ENCODE assay signal across 27 mouse cellular contexts in the genomic region with DNA sequence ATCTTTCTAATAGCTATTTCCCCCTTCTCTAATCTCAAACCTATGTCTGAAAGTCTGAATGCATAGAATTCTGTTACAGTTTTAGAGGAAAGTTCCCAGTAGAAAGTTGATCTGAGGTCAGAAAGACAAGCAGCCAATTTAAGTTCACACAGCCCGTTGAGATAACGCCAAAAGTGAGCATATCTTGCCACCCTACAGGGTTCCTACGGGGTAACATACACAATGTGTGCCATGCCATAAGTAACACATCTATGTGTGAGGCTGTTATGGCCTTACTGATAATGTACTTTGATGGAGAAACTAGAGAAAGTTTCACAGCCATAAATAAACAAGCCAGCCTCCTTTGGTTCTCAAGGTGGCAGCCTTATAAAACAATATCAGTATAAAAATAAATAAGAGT. TPM values are rescaled to one million over a fixed set of nuclear protein-coding genes. Genes with fewer than 3 reads are reported as not detected.
DNase-seq lines count a peak whose midpoint lies in the region; ATAC-seq and TF ChIP-seq lines count a peak whose summit lies in the region.
"Had no signal": no experiment of that assay in that cellular context is flagged by ENCODE, and none has a peak within 500 bp of the region (broad histone marks: within the 10 kb centered on the region; RNA-seq: fewer than 3 reads in every experiment).

No protein-coding gene starts in this region.

- H3K4me2 ChIP-seq in liver, postnatal 0 days (ENCODE audit: low read depth, low read length) = no peak overlapping the region
- H3K4me2 ChIP-seq in liver, embryonic 12.5 days = no peak overlapping the region
- H3K4me2 ChIP-seq: embryonic facial prominence, embryonic 13.5 days; embryonic facial prominence, embryonic 15.5 days; forebrain, embryonic 12.5 days had no signal

- H3K9ac ChIP-seq in liver, postnatal 0 days (replicated peaks) = no peak overlapping the region
- no peak overlapping the region for H3K9ac ChIP-seq in liver, embryonic 12.5 days
- H3K9ac ChIP-seq: embryonic facial prominence, embryonic 13.5 days; embryonic facial prominence, embryonic 15.5 days; forebrain, embryonic 12.5 days had no signal

- H3K36me3 ChIP-seq in liver, postnatal 0 days (replicated peaks; ENCODE audit: insufficient read depth, low read length) = no peaks in the 10 kb centered on the region
- H3K36me3 ChIP-seq in liver, embryonic 12.5 days = no peaks in the 10 kb centered on the region
- H3K36me3 ChIP-seq: embryonic facial prominence, embryonic 13.5 days; embryonic facial prominence, embryonic 15.5 days; forebrain, embryonic 10.5 days; forebrain, embryonic 12.5 days; G1E had no signal

- no peak for DNase-seq in liver, postnatal 0 days
- DNase-seq in embryo, embryonic 11 days = no peak
- no peak for DNase-seq in spleen, postnatal 14 days (ENCODE audit: low spot score in 2 of 2)
- DNase-seq: adrenal gland, adult 8-10 months; adrenal gland, postnatal 14 days; adrenal gland, postnatal 36 days; B cell, adult 2 months; cerebellum, adult 11-12 months; cerebellum, adult 2 months; cerebellum, adult 9-10 months; cerebellum, postnatal 25 days had no signal

- no peak overlapping the region for H3K4me3 ChIP-seq in liver, postnatal 0 days (ENCODE audit: low read depth, low read length)
- no peak overlapping the region for H3K4me3 ChIP-seq in liver, embryonic 12.5 days
- H3K4me3 ChIP-seq: embryonic facial prominence, embryonic 13.5 days; embryonic facial prominence, embryonic 15.5 days; forebrain, embryonic 10.5 days; forebrain, embryonic 12.5 days had no signal

- no peak for ATAC-seq in liver, postnatal 0 days
- no peak for ATAC-seq in liver, embryonic 12.5 days
- ATAC-seq in megakaryocyte progenitor cell, adult 5-6 weeks (replicated peaks; ENCODE audit: poor library complexity) = peak; percentile 76
- ATAC-seq: activated CD4-positive, CD25-positive, alpha-beta regulatory T cell, adult 4 months; CD4-positive, CD25-positive, alpha-beta regulatory T cell, adult 4 months; forebrain, embryonic 14.5 days; forebrain, embryonic 16.5 days; Patski had no signal

- H3K9me3 ChIP-seq in liver, postnatal 0 days (ENCODE audit: low read length) = no peaks in the 10 kb centered on the region
- H3K9me3 ChIP-seq in liver, embryonic 12.5 days (replicated peaks) = no peaks in the 10 kb centered on the region
- H3K9me3 ChIP-seq: embryonic facial prominence, embryonic 13.5 days; embryonic facial prominence, embryonic 15.5 days; forebrain, embryonic 10.5 days; forebrain, embryonic 12.5 days had no signal

- no peak for TF ChIP-seq CTCF in liver, postnatal 0 days (IDR thresholded peaks at IDR 0.05; ENCODE audit: low read depth)

- peaks cover 7% of the 10 kb centered on the region; the same call in 1 of the 2 replicates for H3K4me1 ChIP-seq in liver, postnatal 0 days (ENCODE audit: insufficient read depth)
- no peaks in the 10 kb centered on the region for H3K4me1 ChIP-seq in liver, embryonic 12.5 days
- H3K4me1 ChIP-seq: embryonic facial prominence, embryonic 13.5 days; embryonic facial prominence, embryonic 15.5 days; forebrain, embryonic 10.5 days; forebrain, embryonic 12.5 days had no signal

- no peak overlapping the region for H3K27ac ChIP-seq in liver, postnatal 0 days (ENCODE audit: low read depth)
- H3K27ac ChIP-seq in liver, embryonic 12.5 days = no peak overlapping the region
- H3K27ac ChIP-seq: embryonic facial prominence, embryonic 13.5 days; embryonic facial prominence, embryonic 15.5 days; forebrain, embryonic 10.5 days; forebrain, embryonic 12.5 days had no signal

- 49% methylated on average over 3 of the region's 3 CpGs for WGBS in liver, postnatal 0 days (ENCODE audit: insufficient replicate concordance)
- WGBS in liver, embryonic 12.5 days (ENCODE audit: insufficient replicate concordance) = 50% methylated on average over 3 of the region's 3 CpGs

- peak; percentile 60; the same call in 1 of the 2 replicates for TF ChIP-seq EP300 in liver, postnatal 0 days (IDR thresholded peaks at IDR 0.05; ENCODE audit: low read depth)

- no peaks in the 10 kb centered on the region for H3K27me3 ChIP-seq in liver, postnatal 0 days (ENCODE audit: insufficient read depth, low read length)
- no peaks in the 10 kb centered on the region for H3K27me3 ChIP-seq in liver, embryonic 12.5 days (replicated peaks)
- H3K27me3 ChIP-seq: embryonic facial prominence, embryonic 13.5 days; embryonic facial prominence, embryonic 15.5 days; forebrain, embryonic 12.5 days; Patski had no signal

RNA-seq across cellular contexts. Expression of a gene that starts 25.7 kb away (rescaled TPM):
- 0.46 and 0.69 TPM in 2 replicates for polyA plus RNA-seq in liver, postnatal 0 days (2015; fragmentation: Nextera tagmentation; extraction: Ambion mirVana)
- 0.12 and 0.19 TPM in 2 replicates for polyA plus RNA-seq in liver, embryonic 12.5 days (2016; fragmentation: Nextera tagmentation; extraction: Ambion mirVana)
- 4.1 and 6.9 TPM in 2 replicates for total RNA-seq in megakaryocyte progenitor cell, adult 5-6 weeks (2015)
- total RNA-seq in megakaryocyte progenitor cell, adult 5-6 weeks (2017) = 2.4 and 3.2 TPM in 2 replicates
- polyA plus RNA-seq: G1E had no signal

RNA-seq across cellular contexts. Expression of a gene that starts 26.1 kb away (rescaled TPM):
- not detected in 2 replicates for polyA plus RNA-seq in liver, postnatal 0 days (2015; fragmentation: Nextera tagmentation; extraction: Ambion mirVana)
- not detected in 2 replicates for polyA plus RNA-seq in liver, embryonic 12.5 days (2016; fragmentation: Nextera tagmentation; extraction: Ambion mirVana)
- total RNA-seq in megakaryocyte progenitor cell, adult 5-6 weeks (2015) = not detected in 2 replicates
- not detected in 2 replicates for total RNA-seq in megakaryocyte progenitor cell, adult 5-6 weeks (2017)
- total RNA-seq: adrenal gland, adult 18-20 months; adrenal gland, adult 8-10 months; adrenal gland, postnatal 14 days; adrenal gland, postnatal 36 days; CH12.LX; G1E had no signal
- polyA plus RNA-seq: activated CD4-positive, CD25-positive, alpha-beta regulatory T cell, adult 4 months; CD4-positive, CD25-positive, alpha-beta regulatory T cell, adult 4 months; cerebellum, adult 2 months; cortical plate, adult 2 months; embryonic facial prominence, embryonic 11.5 days; embryonic facial prominence, embryonic 13.5 days; embryonic facial prominence, embryonic 15.5 days; forebrain, embryonic 10.5 days; forebrain, embryonic 12.5 days; forebrain, embryonic 14.5 days; forebrain, embryonic 16.5 days; G1E had no signal
